Mouse (Mus musculus): ENCODE measurements around the gene Nudt7. TPM values are rescaled to one million over a fixed set of nuclear protein-coding genes. Genes with fewer than 3 reads are reported as not detected.

The Nudt7 gene
- polyA plus RNA-seq, 1 experiment from 2014 or later, result 24.8 TPM

GRCm38 (mm10) chr8:114159666-114160065, 26.3 kb downstream of the Nudt7 start:
- Histone ChIP-seq H3K27me3 (ENCODE audit: control insufficient read depth, insufficient read depth, low read length) (no peaks in the 10 kb centered on the region), H3K36me3 (ENCODE audit: control insufficient read depth, insufficient read depth, low read length) (no peaks in the 10 kb centered on the region), H3K4me2 (no peak overlapping the region), H3K27ac (ENCODE audit: low read depth, low read length) (no peak overlapping the region), H3K9me3 (replicated peaks; ENCODE audit: control insufficient read depth, low read length) (no peaks in the 10 kb centered on the region), H3K4me3 (ENCODE audit: low read depth, low read length) (no peak overlapping the region), H3K9ac (ENCODE audit: low read depth, low read length) (no peak overlapping the region), H3K4me1 (ENCODE audit: control insufficient read depth, insufficient read depth, low read length) (no peaks in the 10 kb centered on the region)
- no peak for ATAC-seq (replicated peaks; ENCODE audit: insufficient number of reproducible peaks, low FRiP score, low TSS enrichment)
- WGBS (ENCODE audit: insufficient replicate concordance), result 64% methylated on average over 3 of the region's 3 CpGs

- Histone ChIP-seq H3K36me3 (ENCODE audit: control insufficient read depth, insufficient read depth, low read length) (no peaks in the 10 kb centered on the region), H3K9ac (ENCODE audit: low read depth, low read length) (no peak overlapping the region), H3K4me2 (no peak overlapping the region), H3K4me3 (ENCODE audit: low read depth, low read length) (no peak overlapping the region), H3K27ac (ENCODE audit: low read depth, low read length) (no peak overlapping the region), H3K9me3 (replicated peaks; ENCODE audit: control insufficient read depth, low read length) (no peaks in the 10 kb centered on the region), H3K4me1 (ENCODE audit: control insufficient read depth, insufficient read depth, low read length) (no peaks in the 10 kb centered on the region), H3K27me3 (ENCODE audit: control insufficient read depth, insufficient read depth, low read length) (no peaks in the 10 kb centered on the region)
- 75% methylated on average over 3 of the region's 3 CpGs for WGBS (ENCODE audit: insufficient replicate concordance)
- ATAC-seq (replicated peaks; ENCODE audit: insufficient number of reproducible peaks, low FRiP score, low TSS enrichment), result no peak
Measured at GRCm38 (mm10) chr8:114163871-114164270, 30.5 kb downstream of the Nudt7 start.

DNA sequence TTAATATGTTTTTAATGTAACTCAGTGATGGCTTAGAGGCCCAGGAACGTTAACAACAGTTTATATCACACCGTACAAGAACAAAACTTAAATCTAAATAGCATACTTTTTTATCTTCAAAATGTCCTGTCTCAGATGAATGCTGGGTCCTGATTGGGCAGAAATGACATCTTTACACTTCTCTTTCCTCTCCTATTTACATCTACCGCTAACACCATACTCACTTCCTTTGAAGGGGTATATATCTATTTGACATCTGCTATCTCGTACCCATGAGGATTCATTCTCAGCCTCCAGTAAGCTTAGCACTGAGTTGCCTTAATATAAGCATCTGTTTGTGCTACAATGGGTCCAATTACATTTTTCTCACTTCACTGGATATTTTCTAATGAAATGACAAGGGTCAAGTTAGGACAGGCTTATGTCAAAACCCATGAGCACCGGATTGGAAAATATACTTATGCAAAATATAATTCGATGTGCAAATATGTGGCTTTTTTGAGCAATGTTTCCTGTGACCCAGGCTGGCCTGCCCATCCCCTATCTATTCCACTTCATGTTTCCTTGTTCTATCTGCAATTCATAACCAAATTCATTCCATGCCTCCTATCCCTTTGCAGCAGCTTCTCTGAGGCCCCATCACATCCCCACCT, 31.2 kb downstream of the Nudt7 start:
- WGBS (ENCODE audit: insufficient replicate concordance), result 82% methylated on average over 6 of the region's 6 CpGs
- Histone ChIP-seq H3K4me1 (ENCODE audit: control insufficient read depth, insufficient read depth, low read length) (no peaks in the 10 kb centered on the region), H3K4me3 (ENCODE audit: low read depth, low read length) (no peak overlapping the region), H3K9ac (ENCODE audit: low read depth, low read length) (no peak overlapping the region), H3K9me3 (replicated peaks; ENCODE audit: control insufficient read depth, low read length) (no peaks in the 10 kb centered on the region), H3K36me3 (ENCODE audit: control insufficient read depth, insufficient read depth, low read length) (no peaks in the 10 kb centered on the region), H3K27me3 (ENCODE audit: control insufficient read depth, insufficient read depth, low read length) (no peaks in the 10 kb centered on the region), H3K27ac (ENCODE audit: low read depth, low read length) (no peak overlapping the region), H3K4me2 (no peak overlapping the region)
- no peak for ATAC-seq (replicated peaks; ENCODE audit: insufficient number of reproducible peaks, low FRiP score, low TSS enrichment)

GRCm38 (mm10) chr8:114165741-114166140, 32.4 kb downstream of the Nudt7 start:
- H3K4me1 ChIP-seq (ENCODE audit: control insufficient read depth, insufficient read depth, low read length), result no peaks in the 10 kb centered on the region
- no peaks in the 10 kb centered on the region for H3K27me3 ChIP-seq (ENCODE audit: control insufficient read depth, insufficient read depth, low read length)
- no peak overlapping the region for H3K4me3 ChIP-seq (ENCODE audit: low read depth, low read length)
- no peaks in the 10 kb centered on the region for H3K36me3 ChIP-seq (ENCODE audit: control insufficient read depth, insufficient read depth, low read length)
- H3K9me3 ChIP-seq (replicated peaks; ENCODE audit: control insufficient read depth, low read length), result no peaks in the 10 kb centered on the region
- no peak overlapping the region for H3K9ac ChIP-seq (ENCODE audit: low read depth, low read length)
- ATAC-seq (replicated peaks; ENCODE audit: insufficient number of reproducible peaks, low FRiP score, low TSS enrichment), result no peak
- WGBS (ENCODE audit: insufficient replicate concordance), result 80% methylated on average over 2 of the region's 2 CpGs
- H3K27ac ChIP-seq (ENCODE audit: low read depth, low read length), result no peak overlapping the region
- no peak overlapping the region for H3K4me2 ChIP-seq

DNA sequence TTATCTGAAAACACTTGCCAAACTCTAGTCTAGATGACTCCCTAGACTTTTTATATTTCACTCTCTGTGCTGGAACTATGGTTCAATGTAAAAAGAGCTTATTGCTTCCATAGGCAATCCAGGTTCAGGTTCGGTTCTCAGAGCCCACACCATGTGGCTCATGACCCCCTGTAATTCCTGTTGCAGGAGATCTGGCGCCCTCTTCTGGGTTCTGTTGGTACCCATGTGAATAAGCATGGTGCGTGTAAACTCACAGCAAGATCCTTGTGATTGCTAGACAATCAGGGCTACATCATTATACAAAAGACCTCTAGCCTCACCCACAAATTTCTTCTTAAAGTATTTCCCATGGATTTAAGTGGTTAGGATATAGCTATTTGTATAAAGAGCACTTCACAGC, 43.4 kb downstream of the Nudt7 start:
- Histone ChIP-seq H3K9ac (ENCODE audit: low read depth, low read length) (no peak overlapping the region), H3K4me1 (ENCODE audit: control insufficient read depth, insufficient read depth, low read length) (no peaks in the 10 kb centered on the region), H3K4me3 (ENCODE audit: low read depth, low read length) (no peak overlapping the region), H3K4me2 (no peak overlapping the region), H3K9me3 (replicated peaks; ENCODE audit: control insufficient read depth, low read length) (no peaks in the 10 kb centered on the region), H3K27ac (ENCODE audit: low read depth, low read length) (no peak overlapping the region), H3K27me3 (ENCODE audit: control insufficient read depth, insufficient read depth, low read length) (no peaks in the 10 kb centered on the region), H3K36me3 (ENCODE audit: control insufficient read depth, insufficient read depth, low read length) (no peaks in the 10 kb centered on the region)
- 63% methylated on average over 3 of the region's 3 CpGs for WGBS (ENCODE audit: insufficient replicate concordance)
- no peak for ATAC-seq (replicated peaks; ENCODE audit: insufficient number of reproducible peaks, low FRiP score, low TSS enrichment)

DNA sequence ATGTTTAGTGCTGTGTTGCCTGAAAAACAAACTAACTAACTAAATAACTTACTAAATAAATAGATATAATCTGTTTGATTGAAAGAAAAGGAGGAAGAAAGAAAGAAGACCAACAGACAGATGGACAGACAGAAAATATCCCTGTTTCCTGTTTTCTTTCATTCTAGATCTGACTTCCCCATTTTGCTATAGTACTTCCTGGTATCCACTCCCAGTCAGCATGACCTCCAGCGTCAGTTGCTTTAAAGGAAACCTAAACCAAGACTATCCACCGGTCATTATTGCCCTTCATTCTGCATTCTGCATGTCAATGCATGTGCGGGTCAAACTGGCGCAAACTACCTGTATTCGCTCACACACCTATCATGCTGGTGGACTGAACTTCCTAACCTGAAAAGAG, 60.0 kb downstream of the Nudt7 start:
- 85% methylated on average over 5 of the region's 5 CpGs for WGBS (ENCODE audit: insufficient replicate concordance)
- no peaks in the 10 kb centered on the region for H3K27me3 ChIP-seq (ENCODE audit: control insufficient read depth, insufficient read depth, low read length)

DNA sequence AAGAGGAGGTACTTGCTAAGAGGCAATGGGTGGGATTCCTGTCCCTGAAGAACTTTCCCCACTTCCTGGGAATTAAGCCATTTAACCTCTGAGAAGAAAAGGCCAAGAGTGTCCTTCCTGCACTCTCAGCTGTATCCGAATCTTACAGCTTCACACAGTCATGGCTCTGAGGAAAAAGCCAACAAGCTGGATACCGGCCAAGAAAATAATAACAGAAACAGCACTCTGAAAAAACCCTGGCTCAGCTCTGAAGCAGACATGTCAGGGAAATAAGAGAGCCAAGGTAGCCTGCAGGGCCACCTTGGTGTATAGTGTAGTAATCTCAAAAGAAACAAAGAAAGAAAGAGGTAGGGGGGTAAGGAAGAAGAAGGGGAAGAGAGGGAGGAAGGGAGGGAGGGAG, 65.6 kb downstream of the Nudt7 start:
- no peak overlapping the region for H3K4me3 ChIP-seq (ENCODE audit: low read depth, low read length)
- ATAC-seq (replicated peaks; ENCODE audit: insufficient number of reproducible peaks, low FRiP score, low TSS enrichment), result no peak
- H3K27ac ChIP-seq (ENCODE audit: low read depth, low read length), result no peak overlapping the region
- 63% methylated on average over 2 of the region's 2 CpGs for WGBS (ENCODE audit: insufficient replicate concordance)
- no peaks in the 10 kb centered on the region for H3K4me1 ChIP-seq (ENCODE audit: control insufficient read depth, insufficient read depth, low read length)
- H3K36me3 ChIP-seq (ENCODE audit: control insufficient read depth, insufficient read depth, low read length), result no peaks in the 10 kb centered on the region
- no peak overlapping the region for H3K9ac ChIP-seq (ENCODE audit: low read depth, low read length)
- H3K4me2 ChIP-seq, result no peak overlapping the region
- H3K27me3 ChIP-seq (ENCODE audit: control insufficient read depth, insufficient read depth, low read length), result peaks cover 6% of the 10 kb centered on the region
- no peaks in the 10 kb centered on the region for H3K9me3 ChIP-seq (replicated peaks; ENCODE audit: control insufficient read depth, low read length)

More for the DNA sequence above, 60.0 kb downstream of the Nudt7 start:
- Histone ChIP-seq H3K36me3 (ENCODE audit: control insufficient read depth, insufficient read depth, low read length) (no peaks in the 10 kb centered on the region), H3K9me3 (replicated peaks; ENCODE audit: control insufficient read depth, low read length) (no peaks in the 10 kb centered on the region), H3K9ac (ENCODE audit: low read depth, low read length) (no peak overlapping the region), H3K4me2 (no peak overlapping the region), H3K4me3 (ENCODE audit: low read depth, low read length) (no peak overlapping the region), H3K27ac (ENCODE audit: low read depth, low read length) (no peak overlapping the region), H3K4me1 (ENCODE audit: control insufficient read depth, insufficient read depth, low read length) (no peaks in the 10 kb centered on the region)
- no peak for ATAC-seq (replicated peaks; ENCODE audit: insufficient number of reproducible peaks, low FRiP score, low TSS enrichment)

Other genes with a start within 250 kb of the Nudt7 start
- 0.62 and 0.73 TPM in 2 replicates for gene Vat1l, start 72.1 kb downstream of the Nudt7 start, polyA plus RNA-seq (2014; fragmentation: Nextera tagmentation; extraction: Ambion mirVana)

Measured in heart, embryonic 11.5 days (tissue).